ENCODE assay signal across 8 mouse cellular contexts in the genomic region with DNA sequence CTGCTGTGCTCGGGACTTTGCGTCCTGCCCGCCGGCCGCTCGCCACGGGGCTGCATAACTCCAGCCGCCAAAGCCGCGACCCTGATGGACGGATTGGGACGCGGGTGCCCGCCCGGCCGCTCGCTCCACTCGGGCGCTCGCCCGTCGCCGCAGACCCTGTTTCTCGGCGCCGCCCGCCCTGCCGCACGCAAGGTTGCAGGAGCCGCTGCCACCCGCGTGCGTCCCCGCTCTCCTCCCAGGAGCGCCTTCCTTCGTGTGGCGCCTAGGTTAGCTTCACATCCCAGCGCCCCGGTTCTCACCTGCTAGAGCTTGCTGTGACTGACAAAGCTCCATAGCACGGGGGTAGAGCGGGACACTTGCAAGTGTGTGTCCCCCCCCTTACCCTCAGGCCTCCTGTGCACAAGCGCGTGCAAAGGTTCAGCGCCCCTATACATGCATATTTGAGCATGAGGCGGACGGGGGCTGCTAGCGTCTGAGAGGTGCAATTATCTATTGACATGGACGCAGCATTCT. TPM values are rescaled to one million over a fixed set of nuclear protein-coding genes. Genes with fewer than 3 reads are reported as not detected.
DNase-seq lines count a peak whose midpoint lies in the region; ATAC-seq and TF ChIP-seq lines count a peak whose summit lies in the region.

Gene Plekhn1, minus strand, starts transcription at position 157 of the 513 bp plus-strand sequence.

- no peaks in the 10 kb centered on the region for H3K9me3 ChIP-seq in intestine, embryonic 15.5 days
- H3K9me3 ChIP-seq in limb, embryonic 10.5 days (replicated peaks), result no peaks in the 10 kb centered on the region
- H3K9me3 ChIP-seq in midbrain, embryonic 11.5 days (ENCODE audit: control insufficient read depth, low read length), result no peaks in the 10 kb centered on the region

- 0% methylated on average over 41 of the region's 48 CpGs for WGBS in intestine, embryonic 15.5 days
- 0% methylated on average over 40 of the region's 48 CpGs for WGBS in limb, embryonic 10.5 days
- WGBS in midbrain, embryonic 11.5 days, result 0% methylated on average over 28 of the region's 48 CpGs
- WGBS in small intestine, adult 2 months, result under 1% methylated on average over 38 of the region's 48 CpGs

- no peak for TF ChIP-seq POLR2A in small intestine, adult 2 months (IDR thresholded peaks at IDR 0.05; ENCODE audit: low read depth, low read length)

- peak within 1 kb of the TSS; percentile 98 for H3K27ac ChIP-seq in intestine, embryonic 15.5 days
- H3K27ac ChIP-seq in limb, embryonic 10.5 days, result peak within 1 kb of the TSS; percentile 94
- peak within 1 kb of the TSS; percentile 71 for H3K27ac ChIP-seq in midbrain, embryonic 11.5 days (ENCODE audit: low read depth, low read length)
- peak within 1 kb of the TSS; percentile 50 for H3K27ac ChIP-seq in small intestine, adult 2 months (ENCODE audit: insufficient read depth, low read depth, low read length)

- peak; percentile 73 to 80 for DNase-seq in left cerebral cortex, adult 18-20 months (ENCODE audit: low spot score in 2 of 2)
- DNase-seq in left cerebral cortex, adult 11 months (ENCODE audit: low spot score), result no peak
- DNase-seq in embryo, embryonic 11 days, result peak; percentile 92
- peak; percentile 65 to 80 for DNase-seq in gastrocnemius, postnatal 4 days (ENCODE audit: low spot score in 2 of 2)
- DNase-seq in limb, embryonic 10.5 days (ENCODE audit: low spot score), result peak; percentile 87
- DNase-seq in midbrain, embryonic 11.5 days (ENCODE audit: low spot score, missing footprints), result peak; percentile 97

- peak within 1 kb of the TSS; percentile 93 for H3K4me2 ChIP-seq in intestine, embryonic 15.5 days (replicated peaks)
- peak within 1 kb of the TSS; percentile 89 for H3K4me2 ChIP-seq in midbrain, embryonic 11.5 days

- H3K4me3 ChIP-seq in intestine, embryonic 15.5 days (replicated peaks), result peak within 1 kb of the TSS; percentile 97
- peak within 1 kb of the TSS; percentile 83 for H3K4me3 ChIP-seq in limb, embryonic 10.5 days
- peak within 1 kb of the TSS; percentile 92 for H3K4me3 ChIP-seq in midbrain, embryonic 11.5 days (ENCODE audit: low read depth, low read length)
- H3K4me3 ChIP-seq in small intestine, adult 2 months (ENCODE audit: low read depth, low read length), result peak within 1 kb of the TSS; percentile 71

- ATAC-seq in intestine, embryonic 15.5 days, result peak; percentile 43
- ATAC-seq in midbrain, embryonic 11.5 days (ENCODE audit: low FRiP score), result peak; percentile 68

- no peaks in the 10 kb centered on the region for H3K27me3 ChIP-seq in intestine, embryonic 15.5 days (replicated peaks)
- no peaks in the 10 kb centered on the region for H3K27me3 ChIP-seq in limb, embryonic 10.5 days (ENCODE audit: low read depth, poor library complexity, severe bottlenecking)
- no peaks in the 10 kb centered on the region for H3K27me3 ChIP-seq in midbrain, embryonic 11.5 days (ENCODE audit: control insufficient read depth, insufficient read depth, low read length)
- no peaks in the 10 kb centered on the region for H3K27me3 ChIP-seq in small intestine, adult 2 months (ENCODE audit: control insufficient read depth, insufficient read depth, low read length)

- peak within 1 kb of the TSS; percentile 82 for H3K9ac ChIP-seq in intestine, embryonic 15.5 days
- H3K9ac ChIP-seq in midbrain, embryonic 11.5 days (ENCODE audit: low read length), result peak within 1 kb of the TSS; percentile 79

- peaks cover 41% of the 10 kb centered on the region for H3K36me3 ChIP-seq in intestine, embryonic 15.5 days
- peaks cover 64% of the 10 kb centered on the region for H3K36me3 ChIP-seq in limb, embryonic 10.5 days
- peaks cover 35% of the 10 kb centered on the region for H3K36me3 ChIP-seq in midbrain, embryonic 11.5 days (ENCODE audit: control insufficient read depth, insufficient read depth, low read length)
- peaks cover 16% of the 10 kb centered on the region for H3K36me3 ChIP-seq in small intestine, adult 2 months (ENCODE audit: control insufficient read depth, insufficient read depth, low read length)

- no peak for TF ChIP-seq CTCF in small intestine, adult 2 months (IDR thresholded peaks at IDR 0.05; ENCODE audit: extremely low read depth, insufficient read length, insufficient replicate concordance, low read depth, low read length)

- peaks cover 18% of the 10 kb centered on the region for H3K4me1 ChIP-seq in intestine, embryonic 15.5 days (replicated peaks)
- peaks cover 24% of the 10 kb centered on the region for H3K4me1 ChIP-seq in limb, embryonic 10.5 days
- H3K4me1 ChIP-seq in midbrain, embryonic 11.5 days (ENCODE audit: control insufficient read depth, insufficient read depth, low read length), result peaks cover 11% of the 10 kb centered on the region
- H3K4me1 ChIP-seq in small intestine, adult 2 months (ENCODE audit: control insufficient read depth, insufficient read depth, insufficient read length, low read length), result peaks cover 3% of the 10 kb centered on the region

RNA-seq across cellular contexts. Expression of gene Plekhn1, which starts in this region (rescaled TPM):
- 10 to 100 TPM; 34.2 to 40.1 TPM for total RNA-seq in left cerebral cortex, adult 18-20 months (2021)
- total RNA-seq in gastrocnemius, postnatal 4 days (2021), result 10 to 100 TPM; 11.5 to 12.2 TPM
- 12.6 and 14.8 TPM in 2 replicates for polyA plus RNA-seq in intestine, embryonic 15.5 days (2015; fragmentation: Nextera tagmentation; extraction: Ambion mirVana)
- polyA plus RNA-seq in limb, embryonic 10.5 days (2016; fragmentation: Nextera tagmentation; extraction: Ambion mirVana), result 24.2 and 25.2 TPM in 2 replicates
- 15.6 and 18.1 TPM in 2 replicates for polyA plus RNA-seq in midbrain, embryonic 11.5 days (2014; fragmentation: Nextera tagmentation; extraction: Ambion mirVana)
- polyA plus RNA-seq in small intestine, adult 2 months (2012; rRNA removed), result 30.3 and 46.9 TPM in 2 replicates
